Mouse (Mus musculus) MEL (cell line): ENCODE measurements around the gene Zdhhc24.

Experiments
- CTCF ChIP-seq, 3 experiments: IDR thresholded peaks in 2 of 3; conservative IDR thresholded peaks in 1 of 3; 2 replicates each; pipeline ENCODE4 v1.5.1; 2011 to 2012; ENCODE audit warnings: low read length in 3 of 3, low read depth in 2 of 3, mild to moderate bottlenecking in 2 of 3, improper control_type of control experiment in 1 of 3, inconsistent platforms in 1 of 3, mixed read lengths in 1 of 3, moderate library complexity in 1 of 3; ENCODE audit not compliant: control insufficient read depth in 1 of 3, insufficient read depth in 1 of 3, poor library complexity in 1 of 3, severe bottlenecking in 1 of 3
- ETS1 ChIP-seq: IDR thresholded peaks from 2 replicates; pipeline ENCODE4 v1.6.1; 2012; ENCODE audit warnings: low read depth, mild to moderate bottlenecking, inconsistent platforms, low read length, improper control_type of control experiment, moderate library complexity
- JUND ChIP-seq: IDR thresholded peaks from 2 replicates; pipeline ENCODE4 v1.6.1; 2011; ENCODE audit warnings: low read depth, mild to moderate bottlenecking, improper control_type of control experiment, low read length
- MAX ChIP-seq: IDR thresholded peaks from 2 replicates; pipeline ENCODE4 v1.6.1; 2011; ENCODE audit warnings: low read length, improper control_type of control experiment
- POLR2A ChIP-seq, 2 experiments: IDR thresholded peaks; 2 replicates each; pipeline ENCODE4 v1.6.1; 2011 to 2012; ENCODE audit warnings: low read length in 2 of 2, mild to moderate bottlenecking in 2 of 2, control low read depth in 1 of 2, improper control_type of control experiment in 1 of 2, low read depth in 1 of 2, moderate library complexity in 1 of 2; ENCODE audit not compliant: control insufficient read depth in 1 of 2, insufficient read depth in 1 of 2, poor library complexity in 1 of 2
- POLR2AphosphoS2 ChIP-seq: IDR thresholded peaks from 2 replicates; pipeline ENCODE4 v1.6.1; 2011; ENCODE audit warnings: low read length, improper control_type of control experiment
- TAL1 ChIP-seq: IDR thresholded peaks from 2 replicates; pipeline ENCODE4 v1.6.1; 2012; ENCODE audit warnings: mild to moderate bottlenecking, inconsistent platforms, low read length, moderate library complexity, mixed read lengths
- USF1 ChIP-seq: IDR thresholded peaks from 2 replicates; pipeline ENCODE4 v1.6.1; 2014; ENCODE audit warnings: low read depth, mild to moderate bottlenecking, inconsistent platforms, low read length, improper control_type of control experiment, moderate library complexity
- ZKSCAN1 ChIP-seq: IDR thresholded peaks from 2 replicates; pipeline ENCODE4 v1.6.1; 2012; ENCODE audit warnings: low read depth, mild to moderate bottlenecking, inconsistent platforms, low read length, improper control_type of control experiment, moderate library complexity
- ZMIZ1 ChIP-seq: IDR thresholded peaks from 2 replicates; pipeline ENCODE4 v1.6.1; 2012; ENCODE audit warnings: low read depth, mild to moderate bottlenecking, inconsistent platforms, low read length, improper control_type of control experiment, moderate library complexity

DNA sequence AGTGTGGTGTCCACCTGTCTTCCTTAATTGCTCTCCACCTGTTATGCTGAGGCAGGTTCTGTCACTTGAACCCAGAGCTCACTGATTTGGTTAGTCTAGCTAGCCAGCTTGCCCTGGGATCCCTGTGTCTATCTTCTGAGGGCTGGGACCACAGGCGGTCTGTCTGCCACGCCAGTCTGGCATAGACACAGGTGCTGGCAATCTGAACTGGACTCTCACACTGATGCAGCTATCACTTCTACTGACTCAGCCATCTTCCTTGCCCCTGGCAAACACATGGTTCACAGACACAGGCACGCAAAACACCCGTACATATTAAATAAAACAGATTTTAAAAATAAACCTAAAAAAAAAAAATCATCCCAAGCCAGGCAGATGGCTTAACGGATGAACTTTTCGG, 41.4 kb upstream of the Zdhhc24 start:
- TF ChIP-seq ZMIZ1 (no peak), POLR2A (IDR thresholded peaks at IDR 0.05; ENCODE audit: control insufficient read depth in 1 of 2, insufficient read depth in 1 of 2, low read depth in 1 of 2, low read length in 2 of 2, poor library complexity in 1 of 2) (no peak), CTCF (IDR thresholded peaks at IDR 0.05 in 2 of 3, conservative IDR thresholded peaks at IDR 0.05 in 1 of 3; ENCODE audit: control insufficient read depth in 1 of 3, insufficient read depth in 1 of 3, low read depth in 2 of 3, low read length in 3 of 3, poor library complexity in 1 of 3, severe bottlenecking in 1 of 3) (no peak), USF1 (no peak), POLR2AphosphoS2 (no peak), ETS1 (no peak), ZKSCAN1 (no peak), JUND (no peak), TAL1 (no peak), MAX (no peak)
